Mouse (Mus musculus) heart, embryonic 12.5 days (tissue): ENCODE data around the gene Lrrc20. TPM values are rescaled to one million over a fixed set of nuclear protein-coding genes. Genes with fewer than 3 reads are reported as not detected.
"Not testable (repeated sequence)": the region's sequence is repeated elsewhere in the genome, so short reads cannot be mapped to it uniquely, and the experiment has no call there.

Experiments
- ATAC-seq: fragments of 200-750 bp; cut with Nextera tagmentation; 2 replicates; pipeline ENCODE4 v1.8.0; 2017; ENCODE audit warnings: moderate TSS enrichment, moderate library complexity; ENCODE audit not compliant: insufficient number of reproducible peaks, low FRiP score
- H3K27ac ChIP-seq: fragments of 300-500 bp; sonication (generic); 2 replicates; pipeline ENCODE4 v1.5.1; 2016; ENCODE audit warnings: mild to moderate bottlenecking, moderate library complexity; ENCODE audit not compliant: poor library complexity, severe bottlenecking
- H3K27me3 ChIP-seq: fragments of 300-500 bp; sonication (generic); replicated peaks from 2 replicates; pipeline ENCODE4 v1.6.1; 2016; ENCODE audit warnings: mild to moderate bottlenecking, moderate library complexity
- H3K36me3 ChIP-seq: fragments of 300-500 bp; sonication (generic); 2 replicates; pipeline ENCODE4 v1.6.1; 2016; ENCODE audit warnings: mild to moderate bottlenecking, moderate library complexity
- H3K4me1 ChIP-seq: fragments of 300-500 bp; sonication (generic); replicated peaks from 2 replicates; pipeline ENCODE4 v1.6.1; 2016; ENCODE audit warnings: mild to moderate bottlenecking
- H3K4me2 ChIP-seq: fragments of 300-500 bp; sonication (generic); 2 replicates; pipeline ENCODE4 v1.6.1; 2016; ENCODE audit warnings: mild to moderate bottlenecking, moderate library complexity
- H3K4me3 ChIP-seq: fragments of 300-500 bp; sonication (generic); 2 replicates; pipeline ENCODE4 v1.5.1; 2016; ENCODE audit warnings: mild to moderate bottlenecking
- H3K9ac ChIP-seq: fragments of 300-500 bp; sonication (generic); 2 replicates; pipeline ENCODE4 v1.6.1; 2016; ENCODE audit warnings: mild to moderate bottlenecking, moderate library complexity
- H3K9me3 ChIP-seq: fragments of 300-500 bp; sonication (generic); replicated peaks from 2 replicates; pipeline ENCODE4 v1.6.1; 2016; ENCODE audit warnings: mild to moderate bottlenecking, moderate library complexity
- WGBS: fragments of 180-500 bp; shearing (Covaris S2); methylation state at CpG from one replicate; pipeline ENCODE4 v1.1.7; 2016; 5-methylcytosine and 5-hydroxymethylcytosine counted together
- polyA plus RNA-seq: library from polyadenylated mRNA; unstranded; fragments of >200 nt; fragmentation: Nextera tagmentation; extraction: Ambion mirVana; gene quantifications from 2 replicates; pipeline ENCODE4 v1.2.1, GENCODE M21; 2016

The Lrrc20 gene
- polyA plus RNA-seq, 1 experiment from 2014 or later, result 12.6 TPM

DNA sequence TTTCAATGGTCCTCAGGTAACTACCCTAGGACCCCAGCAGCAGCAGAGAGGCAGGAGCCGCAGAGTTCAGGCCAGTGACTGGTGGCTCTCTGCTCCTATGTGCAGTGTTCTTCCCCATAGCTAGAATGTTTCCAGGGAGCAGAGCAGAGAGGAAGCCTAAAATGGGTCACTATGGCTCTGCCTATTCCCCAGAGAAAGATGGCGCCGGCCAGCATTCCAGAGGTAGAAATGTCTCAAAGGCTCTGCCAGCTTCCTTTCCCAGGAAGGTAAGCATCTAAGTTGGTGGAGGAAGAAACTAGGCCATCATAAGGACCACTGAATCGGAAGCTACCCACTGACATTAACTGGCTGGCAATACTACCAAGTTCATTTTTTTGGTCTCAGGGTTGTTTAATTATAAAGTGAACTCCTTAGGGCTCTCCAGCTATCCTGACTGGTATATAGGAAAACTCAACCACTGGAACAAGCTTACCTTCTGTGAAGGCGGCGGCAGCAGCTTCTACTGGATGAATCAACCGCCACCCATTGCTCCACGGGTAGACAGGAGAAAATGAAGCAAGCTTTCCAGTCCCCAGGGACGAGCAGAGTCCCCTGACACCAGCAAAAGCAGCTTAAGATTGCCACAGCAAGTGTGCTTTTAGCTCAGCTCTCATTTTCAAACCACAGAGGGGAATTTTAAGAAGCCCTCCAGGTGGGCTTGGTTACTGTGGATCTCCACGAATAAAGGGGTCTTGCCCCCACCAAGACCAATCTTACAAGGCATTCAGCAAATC, 27.8 kb upstream of the Lrrc20 start:
- Histone ChIP-seq H3K9me3 (no peaks in the 10 kb centered on the region), H3K9ac (no peak overlapping the region), H3K27me3 (no peaks in the 10 kb centered on the region), H3K36me3 (peaks cover 22% of the 10 kb centered on the region), H3K4me3 (no peak overlapping the region), H3K4me1 (peaks cover 83% of the 10 kb centered on the region), H3K27ac (no peak overlapping the region), H3K4me2 (no peak overlapping the region)
- ATAC-seq, result no peak
- WGBS, result 83% methylated on average over 10 of the region's 10 CpGs

DNA sequence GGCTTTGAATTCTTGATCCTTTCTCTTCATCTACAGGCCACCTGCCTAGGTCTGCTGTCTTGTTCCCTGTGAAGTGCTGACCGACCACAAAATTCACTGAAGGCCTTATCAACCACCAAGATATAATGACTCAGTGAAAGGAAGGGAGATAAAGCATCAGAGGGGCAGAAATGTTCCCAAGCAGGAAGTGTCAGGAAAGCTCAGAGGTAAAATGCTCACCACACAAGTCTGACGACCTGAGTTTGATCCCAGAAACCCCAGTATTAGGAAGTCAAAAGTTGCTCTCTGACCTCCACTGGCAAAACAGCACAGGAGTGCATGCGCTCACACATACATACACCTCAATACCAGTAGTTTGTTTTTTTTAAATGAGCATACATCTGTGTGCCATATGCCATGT, 26.8 kb upstream of the Lrrc20 start:
- H3K27me3 ChIP-seq, result no peaks in the 10 kb centered on the region
- no peak for ATAC-seq
- no peak overlapping the region for H3K9ac ChIP-seq
- peaks cover 22% of the 10 kb centered on the region for H3K36me3 ChIP-seq
- no peaks in the 10 kb centered on the region for H3K9me3 ChIP-seq
- H3K27ac ChIP-seq, result no peak overlapping the region
- H3K4me1 ChIP-seq, result peaks cover 73% of the 10 kb centered on the region
- no peak overlapping the region for H3K4me2 ChIP-seq
- 47% methylated on average over 3 of the region's 3 CpGs for WGBS
- H3K4me3 ChIP-seq, result no peak overlapping the region

DNA sequence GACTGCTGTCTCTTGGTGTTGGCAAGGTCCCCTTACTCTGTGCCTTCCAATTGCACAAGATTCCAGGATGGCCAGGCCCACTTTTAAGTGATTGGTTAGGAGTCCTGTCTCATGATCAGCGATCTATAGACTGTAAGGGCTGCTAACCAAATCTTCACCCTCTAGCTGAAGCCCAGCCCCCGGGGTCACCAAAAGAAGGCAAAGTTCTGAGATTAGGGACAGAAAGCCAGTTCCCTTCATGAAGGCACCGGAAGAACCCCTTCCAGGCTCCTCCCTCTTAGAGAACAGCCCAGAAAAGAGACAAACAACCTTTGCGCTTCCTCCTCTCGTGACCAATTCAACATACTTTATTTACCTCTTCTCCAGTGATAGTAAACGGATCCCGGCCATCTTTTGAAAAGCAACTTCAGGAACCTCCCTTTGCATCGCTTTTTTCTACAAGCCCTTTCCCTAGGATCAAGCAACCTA, 24.1 kb upstream of the Lrrc20 start:
- H3K9me3 ChIP-seq, result peaks cover 4% of the 10 kb centered on the region; the same call in 1 of the 2 replicates
- no peak for ATAC-seq
- H3K27ac ChIP-seq, result peak overlapping the region; percentile 77

DNA sequence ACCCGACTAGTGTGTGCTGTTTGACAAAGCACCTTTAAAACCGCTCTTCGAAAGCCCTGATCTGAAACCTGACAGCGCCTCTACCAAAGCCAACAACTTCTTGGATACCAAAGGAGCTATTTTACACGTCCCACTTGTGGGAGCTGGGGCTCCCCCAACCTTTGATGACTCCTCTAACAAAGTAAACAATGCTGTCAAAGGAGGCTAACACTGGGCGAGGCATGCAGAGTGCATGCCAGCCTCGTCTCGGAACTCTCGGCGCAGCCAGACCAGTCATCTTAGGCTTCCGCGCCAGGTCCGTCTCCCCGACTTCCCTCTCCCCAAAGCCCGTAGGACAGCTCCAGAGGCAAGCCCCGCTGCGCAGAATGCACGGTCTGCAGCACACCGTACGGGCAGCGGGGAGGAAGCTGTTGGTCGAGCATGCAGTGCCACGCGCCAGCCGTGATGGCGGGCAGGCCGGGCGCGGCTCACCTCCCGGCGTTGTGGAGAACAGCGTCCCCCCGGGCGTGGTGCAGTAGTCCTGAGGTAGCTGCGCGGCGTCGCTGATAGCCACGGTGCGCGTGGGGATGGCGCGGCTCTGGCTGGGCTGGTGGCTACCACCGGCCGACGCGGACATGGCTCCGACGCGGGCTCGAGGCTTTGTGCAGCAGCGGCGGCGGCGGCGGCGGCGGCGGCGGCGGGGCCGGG, 23.5 kb upstream of the Lrrc20 start:
- peak; percentile 49 for ATAC-seq
- peaks cover 17% of the 10 kb centered on the region for H3K36me3 ChIP-seq
- H3K4me3 ChIP-seq, result peak overlapping the region; percentile 96
- no peaks in the 10 kb centered on the region for H3K27me3 ChIP-seq
- WGBS, result under 1% methylated on average over 62 of the region's 62 CpGs
- peaks cover 41% of the 10 kb centered on the region for H3K4me1 ChIP-seq
- peak overlapping the region; percentile 94 for H3K9ac ChIP-seq
- peak overlapping the region; percentile 77 for H3K27ac ChIP-seq
- H3K9me3 ChIP-seq, result peaks cover 4% of the 10 kb centered on the region; the same call in 1 of the 2 replicates
- peak overlapping the region; percentile 88 for H3K4me2 ChIP-seq

More for the DNA sequence above, 24.1 kb upstream of the Lrrc20 start:
- WGBS, result 2% methylated on average over 8 of the region's 8 CpGs
- H3K36me3 ChIP-seq, result peaks cover 22% of the 10 kb centered on the region
- peak overlapping the region; percentile 96 for H3K4me3 ChIP-seq
- H3K4me1 ChIP-seq, result peaks cover 47% of the 10 kb centered on the region
- H3K4me2 ChIP-seq, result peak overlapping the region; percentile 88
- peak overlapping the region; percentile 94 for H3K9ac ChIP-seq
- no peaks in the 10 kb centered on the region for H3K27me3 ChIP-seq

DNA sequence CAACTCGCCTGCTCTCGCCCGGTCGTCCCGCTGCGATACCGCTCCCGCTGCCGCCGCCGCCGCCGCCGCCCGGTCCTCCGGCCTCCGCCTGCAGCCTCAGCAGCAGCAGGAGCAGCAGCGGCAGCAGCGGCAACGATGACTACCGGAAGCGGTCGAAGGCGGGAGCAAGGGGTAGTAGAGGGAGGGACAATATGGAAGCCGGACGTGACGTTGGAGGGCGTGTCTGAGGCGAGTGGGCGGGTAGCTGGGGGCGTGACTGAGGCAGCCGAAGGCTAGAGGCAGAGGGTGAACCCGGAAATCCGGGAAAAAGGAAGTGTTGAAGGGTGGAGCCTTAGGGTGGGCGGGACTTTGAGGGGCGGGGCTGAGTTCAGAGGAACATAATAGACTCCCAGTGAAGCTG, 23.0 kb upstream of the Lrrc20 start, which contains the start of gene Eif4ebp2:
Gene Eif4ebp2 (minus strand): TSS at position 17 of the 400 bp plus-strand sequence.
- Histone ChIP-seq H3K4me1 (peaks cover 35% of the 10 kb centered on the region), H3K9ac (peak within 1 kb of the TSS; percentile 94), H3K36me3 (peaks cover 12% of the 10 kb centered on the region), H3K4me2 (peak within 1 kb of the TSS; percentile 88), H3K4me3 (peak within 1 kb of the TSS; percentile 96), H3K9me3 (peaks cover 4% of the 10 kb centered on the region; the same call in 1 of the 2 replicates), H3K27ac (peak within 1 kb of the TSS; percentile 77), H3K27me3 (no peaks in the 10 kb centered on the region)
- 0% methylated on average over 32 of the region's 36 CpGs for WGBS
- ATAC-seq, result peak; percentile 98

DNA sequence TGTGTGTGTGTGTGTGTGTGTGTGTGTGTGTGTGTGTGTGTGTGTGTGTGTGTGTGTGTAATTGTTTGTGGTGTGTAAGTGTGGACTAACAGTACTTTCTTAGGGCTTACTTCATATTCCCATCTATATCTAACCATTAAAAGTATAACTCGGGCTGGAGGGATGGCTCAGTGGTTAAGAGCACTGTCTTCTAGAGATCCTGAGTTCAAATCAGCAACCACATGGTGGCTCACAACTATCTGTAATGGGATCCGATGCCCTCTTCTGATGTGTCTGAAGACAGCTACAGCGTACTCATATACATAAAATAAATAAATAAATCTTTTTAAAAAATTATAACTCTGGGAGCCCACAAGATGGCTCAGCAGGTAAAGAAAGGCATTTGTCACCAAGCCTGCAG, 22.4 kb upstream of the Lrrc20 start:
- not testable (repeated sequence) for H3K27ac ChIP-seq, H3K36me3 ChIP-seq, H3K9ac ChIP-seq, ATAC-seq, H3K9me3 ChIP-seq, H3K27me3 ChIP-seq
- peak overlapping the region; percentile 96 for H3K4me3 ChIP-seq
- H3K4me1 ChIP-seq, result peaks cover 30% of the 10 kb centered on the region
- WGBS, result 66% methylated on average over 3 of the region's 3 CpGs
- H3K4me2 ChIP-seq, result peak overlapping the region; percentile 88

DNA sequence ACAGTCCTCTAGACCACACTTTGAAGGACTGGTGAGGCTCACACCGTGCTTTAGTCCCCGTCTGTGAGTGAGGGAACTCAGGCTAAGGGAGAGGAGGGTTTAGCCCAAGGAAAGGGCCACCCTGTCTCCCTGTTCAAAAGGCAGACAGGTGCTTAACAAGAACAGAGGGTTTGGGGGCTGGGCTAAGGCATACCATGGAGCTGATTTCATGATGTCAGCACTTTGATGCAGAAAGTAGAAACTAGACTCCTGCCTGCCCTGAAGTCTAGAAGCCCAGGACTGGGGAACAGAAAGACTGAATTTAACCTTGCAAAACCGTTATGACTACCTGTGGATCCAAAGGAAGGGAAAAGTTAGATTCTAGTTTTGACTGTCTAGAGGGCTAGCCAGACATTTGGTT, 18.4 kb upstream of the Lrrc20 start:
- WGBS, result 49% methylated on average over 3 of the region's 3 CpGs
- H3K36me3 ChIP-seq, result no peaks in the 10 kb centered on the region

DNA sequence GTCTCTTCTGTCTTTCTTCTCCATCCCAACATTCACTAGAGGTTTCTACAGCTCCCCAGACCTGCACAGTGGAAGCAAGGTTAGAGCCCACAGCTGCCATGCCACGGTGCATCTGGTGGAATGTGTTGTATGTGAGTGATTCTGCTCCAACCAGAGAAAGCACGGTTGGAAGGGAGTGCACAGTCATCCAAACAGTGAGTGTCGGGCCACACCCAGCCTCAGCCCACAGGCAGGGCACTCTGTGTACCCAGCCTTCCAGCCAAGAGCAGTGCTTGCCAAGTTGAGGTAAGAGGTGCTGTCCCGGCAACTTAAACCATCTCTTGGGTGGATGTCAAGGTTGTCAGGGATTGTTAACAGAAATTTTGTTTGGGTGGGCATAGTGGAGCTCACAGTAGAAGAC, 10.6 kb upstream of the Lrrc20 start:
- Histone ChIP-seq H3K27ac (no peak overlapping the region), H3K9me3 (no peaks in the 10 kb centered on the region), H3K4me1 (no peaks in the 10 kb centered on the region), H3K36me3 (no peaks in the 10 kb centered on the region), H3K27me3 (no peaks in the 10 kb centered on the region), H3K9ac (no peak overlapping the region), H3K4me2 (no peak overlapping the region), H3K4me3 (no peak overlapping the region)
- ATAC-seq, result peak; percentile 78
- WGBS, result 79% methylated on average over 4 of the region's 4 CpGs

More for the DNA sequence above, 18.4 kb upstream of the Lrrc20 start:
- no peak for ATAC-seq
- Histone ChIP-seq H3K27me3 (no peaks in the 10 kb centered on the region), H3K4me3 (no peak overlapping the region), H3K9ac (no peak overlapping the region), H3K4me2 (no peak overlapping the region), H3K9me3 (peaks cover 4% of the 10 kb centered on the region; the same call in 1 of the 2 replicates), H3K27ac (no peak overlapping the region), H3K4me1 (no peaks in the 10 kb centered on the region)

DNA sequence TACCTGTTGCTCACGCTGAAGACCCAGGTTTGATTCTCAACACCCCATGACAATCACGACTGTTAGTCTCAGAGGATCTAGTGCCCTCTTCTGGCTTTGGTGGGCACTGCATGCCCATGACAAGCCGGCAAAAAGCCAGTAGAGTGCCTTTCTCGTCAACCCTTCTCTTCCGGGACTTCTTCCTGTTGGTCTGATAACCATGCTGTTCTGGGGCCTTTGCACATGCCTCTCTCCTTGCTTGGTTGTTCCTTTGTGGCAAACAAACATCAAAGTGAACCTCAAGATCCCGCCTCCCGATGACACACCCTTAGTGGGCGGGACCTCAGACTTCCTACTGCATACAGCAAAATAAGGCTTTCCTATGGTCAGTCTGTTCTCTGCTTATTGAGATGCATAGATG, 9.4 kb upstream of the Lrrc20 start:
- no peak overlapping the region for H3K4me3 ChIP-seq
- no peaks in the 10 kb centered on the region for H3K4me1 ChIP-seq
- H3K4me2 ChIP-seq, result no peak overlapping the region
- no peak overlapping the region for H3K9ac ChIP-seq
- H3K27ac ChIP-seq, result no peak overlapping the region
- no peaks in the 10 kb centered on the region for H3K9me3 ChIP-seq
- no peaks in the 10 kb centered on the region for H3K36me3 ChIP-seq
- no peak for ATAC-seq
- no peaks in the 10 kb centered on the region for H3K27me3 ChIP-seq
- 57% methylated on average over 8 of the region's 8 CpGs for WGBS

DNA sequence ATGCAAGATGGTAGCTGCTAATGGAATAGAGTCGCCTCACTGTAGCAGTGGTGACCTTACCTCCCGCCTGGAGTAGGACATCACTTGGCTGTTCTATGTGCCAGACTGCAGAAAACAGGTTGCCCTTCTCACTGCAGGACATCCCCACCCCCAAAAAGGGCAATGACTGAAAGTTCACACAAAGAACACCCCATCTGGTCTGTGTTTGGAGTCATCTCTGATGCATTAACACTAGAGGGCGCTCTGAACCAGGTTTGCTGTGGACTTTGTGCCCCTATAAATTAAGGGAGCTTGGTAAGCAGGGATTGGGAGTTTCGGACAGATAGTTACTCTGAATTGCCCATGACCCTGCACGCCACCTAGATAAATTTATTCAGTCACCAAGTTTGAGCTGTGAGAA, 8.7 kb upstream of the Lrrc20 start:
- H3K9ac ChIP-seq, result no peak overlapping the region
- no peak overlapping the region for H3K4me2 ChIP-seq
- no peaks in the 10 kb centered on the region for H3K36me3 ChIP-seq
- H3K4me1 ChIP-seq, result no peaks in the 10 kb centered on the region
- 30% methylated on average over 5 of the region's 5 CpGs for WGBS
- H3K27ac ChIP-seq, result no peak overlapping the region
- H3K9me3 ChIP-seq, result no peaks in the 10 kb centered on the region
- no peak overlapping the region for H3K4me3 ChIP-seq
- no peak for ATAC-seq
- H3K27me3 ChIP-seq, result no peaks in the 10 kb centered on the region

DNA sequence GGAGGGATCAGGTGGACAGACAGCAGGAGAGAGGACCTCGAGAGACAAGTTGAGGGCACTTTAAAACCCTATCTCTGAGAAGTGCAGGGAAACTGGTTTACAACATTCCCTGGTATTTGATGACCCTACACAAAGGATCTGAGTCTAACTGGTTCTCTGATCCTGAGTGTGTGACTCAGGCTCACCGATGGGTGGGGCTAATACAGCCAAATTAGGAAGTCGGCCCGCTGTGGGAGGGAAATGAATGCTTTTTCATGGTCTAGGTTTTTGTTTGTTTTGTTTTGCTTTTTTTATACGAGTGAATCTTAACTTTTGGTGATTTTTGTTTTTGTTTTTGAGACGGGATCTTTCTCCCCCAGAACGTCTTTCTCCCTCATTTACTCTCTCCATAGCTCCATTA, 6.7 kb upstream of the Lrrc20 start:
- Histone ChIP-seq H3K4me3 (no peak overlapping the region), H3K4me2 (no peak overlapping the region), H3K27ac (no peak overlapping the region), H3K4me1 (peaks cover 4% of the 10 kb centered on the region), H3K36me3 (no peaks in the 10 kb centered on the region), H3K9ac (no peak overlapping the region), H3K27me3 (no peaks in the 10 kb centered on the region), H3K9me3 (no peaks in the 10 kb centered on the region)
- WGBS, result 58% methylated on average over 7 of the region's 7 CpGs
- no peak for ATAC-seq
